Mouse (Mus musculus): Measurements from ENCODE around the gene Rec8.

The Rec8 gene

GRCm38 (mm10) chr14:55641291-55641690 lies 23.5 kb downstream of the Rec8 start:
- DNase-seq (ENCODE audit: low spot score), result no peak

GRCm38 (mm10) chr14:55642679-55643059 lies 24.8 kb downstream of the Rec8 start:
- no peak for DNase-seq (ENCODE audit: low spot score)

DNA sequence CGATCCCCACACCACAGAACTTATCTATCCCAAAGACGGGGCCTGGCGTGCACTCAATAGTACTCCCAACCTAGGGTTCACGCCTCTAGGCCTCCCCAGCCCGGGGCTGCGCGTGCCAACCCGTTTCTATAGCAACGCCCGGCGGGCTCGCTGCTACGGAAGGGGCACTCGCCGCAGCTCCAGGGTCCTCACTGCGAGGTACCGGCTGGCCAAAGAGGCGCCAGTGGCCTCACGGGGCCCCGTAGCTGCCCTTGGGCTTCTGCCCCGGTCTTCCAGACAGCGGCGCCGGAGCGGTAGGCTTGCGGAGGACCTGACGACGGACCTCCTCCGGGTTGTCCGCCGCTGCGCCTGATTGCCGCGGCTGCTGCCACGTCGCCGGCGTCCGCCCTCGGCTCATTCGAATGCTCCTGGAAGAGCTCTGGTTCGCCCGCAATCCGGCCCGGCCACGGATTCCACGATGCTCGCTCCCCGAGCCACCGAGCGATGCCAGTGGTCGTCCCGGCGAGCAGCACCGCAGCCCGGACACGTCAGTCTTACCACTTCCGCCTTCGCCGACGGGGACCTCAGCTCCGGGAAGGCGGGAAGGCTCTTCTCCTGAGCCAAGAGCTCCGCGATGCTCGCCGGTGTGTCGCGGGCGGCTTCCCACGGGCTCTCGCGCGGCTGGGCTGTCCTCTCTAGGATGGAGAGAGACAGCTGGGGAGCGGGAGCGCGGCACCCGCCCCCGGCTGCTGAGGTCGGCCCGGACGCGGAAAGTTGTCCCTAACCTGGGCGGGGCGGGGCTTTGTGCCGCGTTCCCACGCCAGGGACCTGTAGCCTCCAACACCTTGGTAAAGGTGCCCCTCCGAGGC lies 25.4 kb downstream of the Rec8 start, which contains the start of gene Tm9sf1:
Tm9sf1 (minus strand) TSS at position 747 of the 848 bp plus-strand sequence.
- DNase-seq (ENCODE audit: low spot score), result peak; percentile 89

GRCm38 (mm10) chr14:55644261-55644888 lies 26.5 kb downstream of the Rec8 start:
- no peak for DNase-seq (ENCODE audit: low spot score)

- no peak for DNase-seq (ENCODE audit: low spot score)
Observed at GRCm38 (mm10) chr14:55649884-55650283, 32.0 kb downstream of the Rec8 start, which contains the start of gene Tssk4. Tssk4 (plus strand) TSS chr14:55650184.

- no peak for DNase-seq (ENCODE audit: low spot score)
Observed at GRCm38 (mm10) chr14:55651528-55651927, 33.7 kb downstream of the Rec8 start.

GRCm38 (mm10) chr14:55656935-55657334 lies 39.1 kb downstream of the Rec8 start:
- no peak for DNase-seq (ENCODE audit: low spot score)

DNA sequence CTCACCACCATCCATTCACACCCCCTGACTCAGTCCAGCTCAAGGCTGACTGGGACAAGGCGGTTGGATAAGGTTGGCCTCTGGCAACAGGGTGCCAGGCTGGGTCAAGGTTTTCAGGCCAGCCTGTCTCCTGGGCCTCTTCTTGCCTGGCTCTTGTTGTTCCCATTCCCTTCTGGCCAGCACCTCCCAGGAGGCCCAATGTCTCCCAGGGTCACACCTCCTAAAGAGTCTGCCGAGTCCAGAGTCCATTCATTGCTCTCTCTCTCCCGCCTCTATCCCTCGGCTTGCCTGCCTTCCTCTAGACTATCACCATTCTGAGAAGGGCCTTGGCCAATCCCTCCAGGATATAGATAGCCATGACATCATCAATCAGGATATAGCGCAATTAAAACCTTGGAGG lies 40.2 kb downstream of the Rec8 start:
- DNase-seq (ENCODE audit: low spot score), result no peak

DNA sequence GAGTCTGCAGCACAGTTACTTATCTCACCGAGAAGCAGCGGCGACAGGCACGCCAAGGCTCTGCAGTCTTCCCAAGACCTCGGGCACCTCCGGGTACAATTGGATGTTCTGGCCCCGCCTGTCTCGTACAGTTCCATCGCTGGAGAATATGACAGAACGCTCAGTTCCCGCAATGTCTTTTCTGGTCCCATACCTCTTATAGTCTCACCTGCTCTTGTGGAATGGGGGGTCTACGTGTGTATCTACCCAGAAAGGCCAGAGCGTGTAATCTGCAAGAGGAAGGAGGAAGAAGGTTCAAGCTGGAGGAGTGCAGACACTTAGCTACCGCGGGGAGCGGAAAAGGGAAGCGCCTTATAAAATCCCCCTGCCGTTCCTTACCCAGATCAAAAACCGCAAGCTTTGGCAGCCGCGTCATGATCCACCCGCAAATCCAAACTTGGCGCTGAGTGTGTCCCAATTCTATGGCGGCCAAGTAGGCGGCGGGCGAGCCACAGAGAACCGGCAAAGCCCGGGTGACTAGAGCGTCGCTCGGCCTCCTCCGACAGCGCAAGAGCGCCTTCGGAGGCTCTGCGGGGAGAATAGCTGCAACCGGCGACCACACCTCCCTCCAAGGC lies 42.2 kb downstream of the Rec8 start, which contains the start of gene Mdp1:
Mdp1 (minus strand) TSS at position 549 of the 614 bp plus-strand sequence.
- peak; percentile 80 for DNase-seq (ENCODE audit: low spot score)

- DNase-seq (ENCODE audit: low spot score), result no peak
Observed at GRCm38 (mm10) chr14:55660636-55661035, 42.8 kb downstream of the Rec8 start.

DNA sequence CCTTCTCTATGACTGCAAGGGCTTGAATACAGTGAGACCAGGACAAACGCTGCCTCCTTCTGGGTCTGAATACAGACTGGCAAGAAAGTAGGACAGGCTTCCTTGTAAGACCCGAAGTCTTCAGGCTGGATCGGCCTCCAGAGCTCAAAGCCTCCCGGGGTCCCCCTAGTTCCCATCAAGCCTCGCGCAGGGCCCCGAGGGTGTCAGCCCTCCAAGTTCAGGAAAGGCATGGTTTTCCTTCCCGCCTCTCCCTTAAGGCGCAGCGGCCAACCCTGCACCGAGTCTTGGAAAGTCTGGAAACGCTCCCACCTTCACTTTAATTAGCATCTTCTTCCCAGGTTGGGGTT lies 53.6 kb downstream of the Rec8 start:
- no peak for DNase-seq (ENCODE audit: low spot score)

- DNase-seq (ENCODE audit: low spot score), result peak; percentile 85
Observed at GRCm38 (mm10) chr14:55671833-55672740, 54.2 kb downstream of the Rec8 start, which contains the start of the genes Gmpr2 and Nedd8. Gmpr2 (plus strand) TSS chr14:55671941. Nedd8 (minus strand) TSS chr14:55672124.

DNA sequence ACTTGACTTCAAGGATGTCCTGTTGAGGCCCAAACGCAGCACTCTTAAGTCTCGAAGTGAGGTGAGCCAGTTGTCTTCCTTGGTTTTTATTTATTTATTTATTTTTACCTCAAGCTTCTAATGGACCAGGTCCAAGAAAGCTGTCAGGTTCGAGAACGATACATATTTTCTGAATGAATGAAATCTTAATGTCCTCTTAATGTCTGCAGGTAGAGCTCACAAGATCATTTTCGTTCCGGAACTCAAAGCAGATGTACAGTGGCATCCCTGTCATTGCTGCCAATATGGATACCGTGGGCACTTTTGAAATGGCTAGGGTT lies 54.9 kb downstream of the Rec8 start:
- no peak for DNase-seq (ENCODE audit: low spot score)
